Mouse (Mus musculus): Measurements from ENCODE around the gene Ubc. TPM values are rescaled to one million over a fixed set of nuclear protein-coding genes. Genes with fewer than 3 reads are reported as not detected.

Gene Ubc
- polyA plus RNA-seq, 1 experiment from 2014 or later, result 531 TPM

DNA sequence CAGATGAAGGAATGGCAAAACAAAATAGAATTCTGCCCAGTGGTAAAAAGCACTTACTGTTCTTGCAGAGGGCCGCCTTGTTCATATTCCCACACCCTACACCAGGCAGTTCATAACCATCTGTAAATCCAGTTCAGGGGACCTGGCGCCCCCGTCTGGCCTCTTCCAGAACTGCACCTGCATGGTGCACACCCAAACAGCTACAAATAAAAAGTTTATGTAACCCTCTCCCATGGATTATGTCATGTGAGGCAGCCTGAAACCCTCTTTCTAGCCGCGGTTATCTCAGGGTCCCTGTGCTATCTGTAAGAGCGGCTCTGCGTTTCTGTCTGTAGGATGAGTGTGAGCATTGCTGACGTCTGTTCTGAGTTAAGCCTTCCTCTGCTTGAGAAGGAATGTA, 41.5 kb downstream of the Ubc start:
- Histone ChIP-seq H3K4me3 (ENCODE audit: low read depth, low read length) (no peak overlapping the region), H3K4me2 (ENCODE audit: low read depth, low read length) (no peak overlapping the region), H3K27me3 (ENCODE audit: insufficient read depth, low read length) (no peaks in the 10 kb centered on the region), H3K27ac (ENCODE audit: low read depth) (no peak overlapping the region), H3K9me3 (ENCODE audit: low read length) (no peaks in the 10 kb centered on the region), H3K4me1 (ENCODE audit: insufficient read depth) (peaks cover 15% of the 10 kb centered on the region; the same call in 1 of the 2 replicates), H3K36me3 (replicated peaks; ENCODE audit: insufficient read depth, low read length) (no peaks in the 10 kb centered on the region), H3K9ac (replicated peaks) (no peak overlapping the region)
- 18% methylated on average over 8 of the region's 8 CpGs for WGBS (ENCODE audit: insufficient replicate concordance)
- peak; percentile 84 for ATAC-seq
- TF ChIP-seq EP300 (IDR thresholded peaks at IDR 0.05; ENCODE audit: low read depth), result no peak
- peak; percentile 87 for TF ChIP-seq CTCF (IDR thresholded peaks at IDR 0.05; ENCODE audit: low read depth)
- peak; percentile 86 for DNase-seq

DNA sequence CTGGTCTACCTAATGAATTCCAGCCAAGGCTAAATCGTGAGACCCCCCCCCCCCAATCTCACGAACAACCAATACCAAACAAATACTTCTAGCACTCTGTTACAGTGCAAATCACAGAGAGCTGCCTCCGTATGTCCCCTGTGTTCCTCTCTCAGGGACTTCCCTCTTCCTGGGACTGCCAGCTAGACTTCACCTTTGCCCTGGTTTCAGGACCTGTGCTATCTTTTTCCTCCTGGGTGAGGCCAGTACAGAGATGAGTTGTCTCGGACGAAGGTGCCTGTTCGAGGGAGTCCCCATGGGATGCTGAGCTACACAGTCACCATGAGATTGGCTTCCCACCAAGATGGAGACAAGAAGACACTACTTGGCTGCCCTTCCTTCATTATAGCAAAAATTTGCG, 41.9 kb downstream of the Ubc start:
- no peak overlapping the region for H3K27ac ChIP-seq (ENCODE audit: low read depth)
- TF ChIP-seq CTCF (IDR thresholded peaks at IDR 0.05; ENCODE audit: low read depth), result no peak
- TF ChIP-seq EP300 (IDR thresholded peaks at IDR 0.05; ENCODE audit: low read depth), result no peak
- no peaks in the 10 kb centered on the region for H3K36me3 ChIP-seq (replicated peaks; ENCODE audit: insufficient read depth, low read length)
- no peak overlapping the region for H3K4me3 ChIP-seq (ENCODE audit: low read depth, low read length)
- H3K9me3 ChIP-seq (ENCODE audit: low read length), result no peaks in the 10 kb centered on the region
- DNase-seq, result no peak
- peak; percentile 48; the same call in 1 of the 2 replicates for ATAC-seq
- 39% methylated on average over 7 of the region's 7 CpGs for whole genome bisulfite sequencing (ENCODE audit: insufficient replicate concordance)
- H3K27me3 ChIP-seq (ENCODE audit: insufficient read depth, low read length), result no peaks in the 10 kb centered on the region
- H3K4me2 ChIP-seq (ENCODE audit: low read depth, low read length), result no peak overlapping the region
- H3K4me1 ChIP-seq (ENCODE audit: insufficient read depth), result peaks cover 15% of the 10 kb centered on the region; the same call in 1 of the 2 replicates
- H3K9ac ChIP-seq (replicated peaks), result no peak overlapping the region

DNA sequence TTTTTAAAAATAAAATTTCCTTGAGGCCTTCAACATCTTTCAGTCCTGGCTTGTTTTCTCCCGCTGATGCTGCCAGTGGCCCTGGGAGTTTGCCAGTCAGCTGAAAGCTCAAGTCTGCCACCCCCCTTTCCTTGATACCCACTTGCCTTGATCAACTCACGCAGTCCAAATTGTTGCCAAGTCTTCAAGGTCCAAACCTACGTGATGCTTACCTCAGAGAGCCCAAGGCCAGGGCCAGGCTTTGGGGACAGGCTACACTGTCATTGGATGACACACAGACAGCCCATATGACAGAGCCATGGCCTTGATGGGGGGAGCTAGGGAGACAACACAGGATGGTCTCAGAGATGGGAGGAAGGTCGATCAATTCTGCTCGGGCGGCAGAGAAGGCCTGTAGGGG, 45.7 kb downstream of the Ubc start:
- H3K4me1 ChIP-seq (ENCODE audit: insufficient read depth), result peaks cover 29% of the 10 kb centered on the region
- TF ChIP-seq CTCF (IDR thresholded peaks at IDR 0.05; ENCODE audit: low read depth), result no peak
- no peak for TF ChIP-seq EP300 (IDR thresholded peaks at IDR 0.05; ENCODE audit: low read depth)
- no peaks in the 10 kb centered on the region for H3K9me3 ChIP-seq (ENCODE audit: low read length)
- WGBS (ENCODE audit: insufficient replicate concordance), result 92% methylated on average over 6 of the region's 6 CpGs
- no peak overlapping the region for H3K4me3 ChIP-seq (ENCODE audit: low read depth, low read length)
- no peak overlapping the region for H3K27ac ChIP-seq (ENCODE audit: low read depth)
- H3K36me3 ChIP-seq (replicated peaks; ENCODE audit: insufficient read depth, low read length), result no peaks in the 10 kb centered on the region
- H3K27me3 ChIP-seq (ENCODE audit: insufficient read depth, low read length), result no peaks in the 10 kb centered on the region
- no peak overlapping the region for H3K4me2 ChIP-seq (ENCODE audit: low read depth, low read length)
- no peak for ATAC-seq
- no peak for DNase-seq
- H3K9ac ChIP-seq (replicated peaks), result no peak overlapping the region

DNA sequence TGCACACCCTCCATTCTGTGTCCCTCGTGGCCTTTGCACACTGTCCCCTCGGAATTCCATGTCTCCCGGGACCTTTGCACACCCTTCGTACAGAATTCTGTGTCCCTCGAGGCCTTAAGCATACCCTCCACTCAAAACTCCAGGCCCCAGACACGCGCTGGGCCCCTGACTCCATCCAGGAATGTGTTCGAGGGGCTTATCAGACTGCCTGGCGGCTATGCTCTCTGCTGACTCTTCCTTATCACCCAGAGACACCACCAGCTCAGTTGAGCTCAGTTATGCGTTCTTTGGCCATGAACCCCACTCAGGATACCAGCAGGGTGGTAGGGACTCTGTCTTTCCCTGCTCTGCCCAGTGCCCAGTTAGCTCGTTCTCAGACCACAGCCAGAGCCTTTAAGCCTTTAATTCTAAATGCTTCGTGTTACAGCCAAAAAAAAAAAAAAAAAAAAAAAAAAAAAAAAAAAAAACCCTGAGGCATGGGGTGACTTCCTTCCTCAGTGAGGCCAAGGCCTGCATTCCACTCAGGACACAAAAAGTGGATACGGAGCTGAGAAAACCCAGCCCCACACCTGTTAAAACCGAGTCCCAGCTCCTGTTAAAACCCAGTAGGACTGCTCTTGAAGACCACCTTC, 48.4 kb downstream of the Ubc start:
- TF ChIP-seq EP300 (IDR thresholded peaks at IDR 0.05; ENCODE audit: low read depth) (0 out of 2 replicates have a peak, but pooled peaks have one; percentile 20), CTCF (IDR thresholded peaks at IDR 0.05; ENCODE audit: low read depth) (no peak)
- H3K4me3 ChIP-seq (ENCODE audit: low read depth, low read length), result peak overlapping the region; percentile 75
- DNase-seq (no peak), ATAC-seq (peak; percentile 26)
- H3K27me3 ChIP-seq (ENCODE audit: insufficient read depth, low read length), result no peaks in the 10 kb centered on the region
- peaks cover 45% of the 10 kb centered on the region for H3K4me1 ChIP-seq (ENCODE audit: insufficient read depth)
- H3K36me3 ChIP-seq (replicated peaks; ENCODE audit: insufficient read depth, low read length), result no peaks in the 10 kb centered on the region
- peak overlapping the region; percentile 48 for H3K27ac ChIP-seq (ENCODE audit: low read depth)
- 27% methylated on average over 14 of the region's 14 CpGs for WGBS (ENCODE audit: insufficient replicate concordance)
- H3K4me2 ChIP-seq (ENCODE audit: low read depth, low read length), result peak overlapping the region; percentile 83
- H3K9me3 ChIP-seq (ENCODE audit: low read length), result no peaks in the 10 kb centered on the region
- no peak overlapping the region; the same call in 1 of the 2 replicates for H3K9ac ChIP-seq (replicated peaks)

DNA sequence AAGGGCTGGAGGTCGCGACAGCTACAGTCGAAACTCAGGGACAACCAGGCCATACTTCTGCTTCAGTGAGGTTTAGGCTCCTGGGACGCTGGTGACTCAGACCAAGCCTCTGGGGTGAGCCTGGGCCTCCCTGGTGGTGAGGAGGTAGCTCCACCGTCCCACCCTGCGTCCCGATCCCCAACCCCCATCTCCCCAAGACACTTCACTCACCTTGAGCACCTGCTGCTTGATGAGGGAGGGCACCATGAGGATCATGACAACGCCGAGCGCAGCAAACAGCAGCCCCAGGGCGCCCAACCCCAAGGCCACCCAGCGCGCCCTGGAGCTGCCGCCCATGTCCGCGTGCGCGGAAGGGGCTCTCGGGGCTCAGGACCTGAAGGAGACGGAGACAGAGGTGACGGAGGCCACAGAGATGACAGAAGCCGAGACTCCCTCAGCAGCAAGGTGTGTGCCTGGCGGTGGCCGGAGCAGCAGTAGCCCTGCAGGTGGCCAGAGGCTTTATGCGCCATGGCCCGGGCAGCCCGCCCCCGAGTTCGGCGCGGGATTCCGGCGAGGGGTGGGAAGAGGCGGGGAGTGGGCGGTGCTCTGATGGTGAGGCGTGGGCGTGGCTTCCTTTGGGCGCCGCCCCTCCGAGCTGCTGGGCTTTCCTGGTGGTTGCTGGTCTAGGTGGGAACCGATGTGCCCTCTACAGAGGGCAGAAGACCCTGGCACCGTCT, 49.3 kb downstream of the Ubc start, which contains the start of gene Scarb1:
TSS of gene Scarb1 (minus strand) at position 548 of the 716 bp plus-strand sequence.
- peak within 1 kb of the TSS; percentile 82 for H3K9ac ChIP-seq (replicated peaks)
- peak; percentile 95 for DNase-seq
- H3K4me1 ChIP-seq (ENCODE audit: insufficient read depth), result peaks cover 47% of the 10 kb centered on the region
- peak; percentile 33; the same call in 1 of the 2 replicates for TF ChIP-seq CTCF (IDR thresholded peaks at IDR 0.05; ENCODE audit: low read depth)
- no peak for TF ChIP-seq EP300 (IDR thresholded peaks at IDR 0.05; ENCODE audit: low read depth)
- H3K27me3 ChIP-seq (ENCODE audit: insufficient read depth, low read length), result no peaks in the 10 kb centered on the region
- H3K36me3 ChIP-seq (replicated peaks; ENCODE audit: insufficient read depth, low read length), result no peaks in the 10 kb centered on the region
- peak; percentile 86 for ATAC-seq
- H3K4me2 ChIP-seq (ENCODE audit: low read depth, low read length), result peak within 1 kb of the TSS; percentile 83
- H3K4me3 ChIP-seq (ENCODE audit: low read depth, low read length), result peak within 1 kb of the TSS; percentile 75
- peak within 1 kb of the TSS; percentile 89 for H3K27ac ChIP-seq (ENCODE audit: low read depth)
- no peaks in the 10 kb centered on the region for H3K9me3 ChIP-seq (ENCODE audit: low read length)
- under 1% methylated on average over 38 of the region's 42 CpGs for WGBS (ENCODE audit: insufficient replicate concordance)

DNA sequence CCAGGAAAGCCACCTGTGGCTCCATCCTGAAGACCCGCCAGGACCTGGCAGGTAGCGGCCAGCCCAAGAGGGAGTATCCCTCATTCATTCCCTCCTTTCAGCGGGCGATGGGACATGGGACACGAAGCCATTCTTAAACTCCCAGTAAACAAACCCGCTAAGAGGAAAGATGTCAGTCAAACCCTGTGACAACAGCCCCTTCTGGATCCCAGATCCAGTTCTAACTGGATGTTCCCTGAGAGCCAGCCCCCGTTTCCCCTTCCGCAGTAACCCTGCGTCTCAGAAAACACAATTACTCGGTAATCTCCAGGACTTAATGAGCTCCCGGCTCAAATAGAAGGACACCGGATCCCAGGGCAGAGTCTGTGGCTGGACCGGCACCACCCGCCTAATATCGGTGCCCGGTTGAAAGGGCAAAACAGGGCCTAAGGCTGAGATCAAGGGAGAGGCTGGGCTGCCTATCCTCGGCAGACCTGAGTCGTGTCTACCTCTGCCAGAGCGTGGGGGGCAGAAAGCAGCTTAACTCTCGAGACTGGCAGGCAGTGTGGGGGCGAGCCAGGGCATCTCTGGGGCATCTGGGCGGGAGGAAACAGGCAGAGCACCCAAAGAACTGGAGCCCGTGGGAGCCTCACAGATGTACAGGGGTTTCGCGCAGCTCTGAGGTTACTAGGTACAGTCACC, 50.0 kb downstream of the Ubc start:
- H3K36me3 ChIP-seq (replicated peaks; ENCODE audit: insufficient read depth, low read length), result no peaks in the 10 kb centered on the region
- ATAC-seq (peak; percentile 7), DNase-seq (no peak)
- no peaks in the 10 kb centered on the region for H3K27me3 ChIP-seq (ENCODE audit: insufficient read depth, low read length)
- TF ChIP-seq CTCF (IDR thresholded peaks at IDR 0.05; ENCODE audit: low read depth) (no peak), EP300 (IDR thresholded peaks at IDR 0.05; ENCODE audit: low read depth) (no peak)
- 2% methylated on average over 25 of the region's 25 CpGs for WGBS (ENCODE audit: insufficient replicate concordance)
- peak overlapping the region; percentile 75 for H3K4me3 ChIP-seq (ENCODE audit: low read depth, low read length)
- H3K27ac ChIP-seq (ENCODE audit: low read depth), result peak overlapping the region; percentile 89
- H3K9me3 ChIP-seq (ENCODE audit: low read length), result no peaks in the 10 kb centered on the region
- peak overlapping the region; percentile 82 for H3K9ac ChIP-seq (replicated peaks)
- H3K4me1 ChIP-seq (ENCODE audit: insufficient read depth), result peaks cover 47% of the 10 kb centered on the region
- H3K4me2 ChIP-seq (ENCODE audit: low read depth, low read length), result peak overlapping the region; percentile 83
